Mouse (Mus musculus) cortical plate, adult 2 months (tissue): Measurements from ENCODE around the gene Rmnd5b. TPM values are rescaled to one million over a fixed set of nuclear protein-coding genes. Genes with fewer than 3 reads are reported as not detected.
"Not testable (repeated sequence)": the region's sequence is repeated elsewhere in the genome, so short reads cannot be mapped to it uniquely, and the experiment has no call there.

Source experiments
- H3K27ac ChIP-seq: fragments of 200-500 bp; 2 replicates; pipeline ENCODE4 v1.5.1; 2012; ENCODE audit warnings: low read length, control low read depth, inconsistent platforms; ENCODE audit not compliant: insufficient read depth
- H3K4me1 ChIP-seq: fragments of 200-500 bp; 2 replicates; pipeline ENCODE4 v1.6.1; 2011; ENCODE audit warnings: low read length; ENCODE audit not compliant: control insufficient read depth, insufficient read depth
- H3K4me3 ChIP-seq: fragments of 200-500 bp; 2 replicates; pipeline ENCODE4 v1.5.1; 2011; ENCODE audit warnings: mild to moderate bottlenecking, low read length, control low read depth; ENCODE audit not compliant: insufficient read depth
- CTCF ChIP-seq: fragments of 200-500 bp; IDR thresholded peaks from 2 replicates; pipeline ENCODE4 v1.5.1; 2011; ENCODE audit warnings: mild to moderate bottlenecking, control low read depth, low read length; ENCODE audit not compliant: insufficient read depth; ENCODE audit errors: extremely low read depth
- POLR2A ChIP-seq: fragments of 200-500 bp; IDR thresholded peaks from 2 replicates; pipeline ENCODE4 v1.6.1; 2011; ENCODE audit warnings: mild to moderate bottlenecking, low read length, control low read depth; ENCODE audit not compliant: insufficient read depth; ENCODE audit errors: extremely low read depth
- polyA plus RNA-seq: library from polyadenylated mRNA; depleted of rRNA; stranded (reverse); fragments of >200 nt; gene quantifications from 2 replicates; pipeline ENCODE4 v1.2.3, GENCODE M21; 2012; rRNA removed

Rmnd5b gene
- 80.3 and 81.2 TPM in 2 replicates for polyA plus RNA-seq

DNA sequence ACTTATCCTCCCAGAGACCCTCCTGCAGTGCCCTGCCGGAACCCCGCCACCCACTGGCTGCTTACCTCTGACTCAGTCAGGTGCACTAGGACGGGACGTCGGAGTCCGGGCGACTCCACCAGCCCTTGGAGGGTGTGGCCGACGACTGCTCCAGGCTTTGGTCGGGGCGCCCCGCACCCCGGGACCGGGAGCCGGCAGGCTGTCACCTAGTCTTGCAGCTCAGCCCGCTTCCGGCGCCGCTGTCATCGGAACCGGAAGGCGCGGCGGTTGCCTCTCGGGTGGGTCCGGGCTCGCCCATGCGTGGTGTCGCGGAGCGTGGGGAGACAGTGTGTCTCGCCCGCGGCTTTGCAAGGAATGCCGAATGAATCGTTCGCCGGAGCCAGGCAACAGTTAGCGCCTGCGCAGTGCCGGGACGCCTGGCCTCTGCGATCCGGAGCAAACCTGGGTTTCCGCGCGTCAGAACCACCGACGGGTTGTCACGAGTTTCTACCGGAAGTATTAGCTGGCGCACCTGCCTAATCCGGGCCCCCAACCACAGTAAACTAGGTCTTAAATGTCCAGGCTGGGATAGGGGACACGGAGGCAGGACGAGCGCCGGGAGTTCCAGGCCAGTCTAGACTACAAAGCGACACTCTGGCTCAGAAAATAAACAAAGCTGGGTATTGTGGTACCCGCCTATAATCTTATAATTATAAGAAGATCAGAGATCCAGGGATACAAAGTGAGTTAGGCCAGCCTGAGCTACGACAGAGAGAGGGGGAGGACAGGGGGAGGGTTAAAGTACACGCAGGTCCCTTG is at the start of gene Rmnd5b:
Gene Rmnd5b, minus strand, starts transcription at position 372 of the 798 bp plus-strand sequence.
- Histone ChIP-seq H3K4me3 (peak within 1 kb of the TSS; percentile 72), H3K4me1 (peaks cover 7% of the 10 kb centered on the region), H3K27ac (peak within 1 kb of the TSS; percentile 68)
- TF ChIP-seq POLR2A (peak; percentile 87), CTCF (no peak)

DNA sequence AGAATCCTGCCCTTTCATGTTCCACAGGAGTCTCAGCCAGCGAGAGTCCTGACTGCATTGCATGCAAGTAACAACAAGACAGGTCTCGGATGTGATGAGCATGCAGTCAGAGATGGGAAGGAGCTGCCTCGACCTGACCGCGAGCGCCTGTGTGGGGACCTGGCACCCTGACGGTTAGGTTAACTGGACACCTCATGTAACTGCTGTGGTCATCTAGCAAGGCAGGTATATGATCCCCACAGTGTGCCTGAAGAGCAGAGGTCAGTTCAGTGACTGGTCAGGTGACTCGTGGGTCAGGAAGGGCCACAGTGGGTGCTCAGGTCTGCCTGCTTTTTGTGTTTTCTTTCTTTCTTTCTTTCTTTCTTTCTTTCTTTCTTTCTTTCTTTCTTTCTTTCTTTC is 46.3 kb upstream of the Rmnd5b start:
- Histone ChIP-seq H3K4me1 (no peaks in the 10 kb centered on the region), H3K27ac (no peak overlapping the region)
- TF ChIP-seq POLR2A (no peak), CTCF (no peak)

DNA sequence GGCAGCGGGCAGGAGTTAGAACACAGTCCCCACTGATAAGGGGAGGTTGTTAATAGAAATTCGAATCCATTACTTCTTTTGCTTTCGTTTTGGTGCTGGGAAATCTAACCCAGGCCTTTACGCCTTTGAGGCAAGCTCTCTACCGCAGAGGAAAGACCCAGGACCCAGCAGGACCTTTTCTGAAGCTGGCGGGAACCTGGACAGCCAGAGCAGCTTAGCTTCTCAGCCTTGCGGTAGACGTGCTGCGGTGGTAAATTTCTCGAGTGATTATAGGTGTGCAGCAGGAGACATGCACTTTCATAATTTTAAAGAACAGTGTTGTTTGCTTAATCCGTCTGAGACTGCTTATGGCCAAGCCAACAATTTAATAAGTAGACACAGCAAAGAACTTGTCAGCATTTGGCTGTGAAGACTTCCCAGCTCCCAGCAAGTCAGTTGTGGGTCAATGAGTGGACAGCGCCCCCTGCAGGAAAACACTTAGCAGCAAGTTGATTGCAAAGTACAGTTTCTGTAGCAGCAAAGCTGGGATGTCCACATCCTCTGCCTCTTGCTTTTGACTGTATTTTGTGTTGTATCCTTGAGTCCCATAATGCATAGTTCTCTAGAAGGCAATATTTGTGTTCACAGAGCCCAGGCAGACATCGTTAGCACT is 45.8 kb upstream of the Rmnd5b start:
- Histone ChIP-seq H3K27ac (no peak overlapping the region), H3K4me3 (no peak overlapping the region), H3K4me1 (no peaks in the 10 kb centered on the region)
- TF ChIP-seq CTCF, result peak; percentile 97
- no peak for TF ChIP-seq POLR2A

More for the DNA sequence above, 46.3 kb upstream of the Rmnd5b start:
- no peak overlapping the region for H3K4me3 ChIP-seq

DNA sequence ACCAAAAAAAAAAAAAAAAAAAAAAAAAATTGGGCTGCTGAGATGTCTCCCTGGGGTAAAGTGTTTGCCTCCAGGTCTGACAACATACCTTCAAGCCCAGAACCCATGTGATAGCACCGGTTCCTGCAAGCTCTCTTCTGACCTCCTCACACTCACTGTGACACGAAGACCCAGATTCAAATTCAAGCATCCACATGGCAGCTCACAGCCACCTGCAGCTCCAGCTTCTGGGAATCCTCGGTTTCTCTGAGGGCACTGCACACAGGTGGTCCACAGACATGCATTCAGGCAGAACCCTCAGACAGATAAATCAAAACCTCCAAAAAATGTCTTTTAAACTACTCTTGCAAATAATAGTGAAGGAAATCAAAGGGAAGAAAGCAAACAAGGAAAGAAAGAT is 43.8 kb upstream of the Rmnd5b start:
- TF ChIP-seq POLR2A (no peak), CTCF (no peak)
- H3K4me3 ChIP-seq, result no peak overlapping the region
- no peak overlapping the region for H3K27ac ChIP-seq
- no peaks in the 10 kb centered on the region for H3K4me1 ChIP-seq

DNA sequence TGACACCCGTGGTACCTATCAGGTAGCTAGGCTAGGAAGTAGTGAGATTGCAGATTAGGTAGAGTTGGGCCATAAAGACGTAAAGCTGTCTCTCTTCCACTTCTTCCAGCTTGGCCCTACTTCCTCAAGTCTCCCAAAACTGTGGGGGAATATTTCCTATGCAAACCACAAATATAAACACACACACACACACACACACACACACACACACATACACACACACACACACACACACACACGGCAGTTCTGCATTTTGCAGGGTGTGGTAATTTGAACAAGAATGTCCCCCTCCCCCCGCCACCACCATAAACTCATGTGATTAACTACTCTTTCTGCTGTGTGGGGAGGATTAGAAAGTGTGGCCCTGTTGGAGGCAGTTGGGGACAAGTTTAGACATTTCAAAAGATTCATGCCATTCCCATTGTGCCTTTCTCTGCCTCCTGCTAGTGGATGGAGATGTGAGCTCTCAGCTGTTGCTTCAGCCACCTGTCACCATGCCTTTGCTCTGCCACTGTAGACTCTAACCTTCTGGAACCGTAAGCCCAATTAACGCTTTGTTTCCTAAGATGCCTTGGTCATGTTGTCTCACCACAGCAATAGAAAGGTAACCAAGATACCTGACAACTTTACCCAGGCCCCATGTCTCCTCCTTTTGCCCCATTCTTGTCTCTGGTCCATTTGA is 42.2 kb upstream of the Rmnd5b start:
- no peak overlapping the region for H3K27ac ChIP-seq
- no peak overlapping the region for H3K4me3 ChIP-seq
- TF ChIP-seq CTCF (no peak), POLR2A (no peak)
- no peaks in the 10 kb centered on the region for H3K4me1 ChIP-seq

DNA sequence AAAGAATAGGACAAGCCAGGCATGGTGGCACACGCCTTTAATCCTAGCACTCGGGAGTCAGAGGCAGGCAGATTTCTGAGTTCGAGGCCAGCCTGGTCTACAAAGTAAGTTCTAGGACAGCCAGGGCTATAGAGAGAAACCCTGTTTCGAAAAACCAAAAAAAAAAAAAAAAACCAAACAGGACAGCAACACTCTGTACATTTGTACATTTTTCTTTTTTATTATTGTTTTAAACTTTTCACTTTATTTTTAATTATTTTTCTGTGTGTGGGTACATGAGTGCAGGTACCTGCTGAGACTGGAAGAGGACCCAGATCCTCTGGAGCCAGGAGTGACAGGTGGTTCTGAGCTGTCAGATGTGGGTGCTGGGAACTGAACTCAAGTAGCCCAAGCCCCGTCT is 39.7 kb upstream of the Rmnd5b start:
- Histone ChIP-seq H3K4me1 (no peaks in the 10 kb centered on the region), H3K4me3 (no peak overlapping the region), H3K27ac (no peak overlapping the region)
- no peak for TF ChIP-seq POLR2A
- no peak for TF ChIP-seq CTCF

DNA sequence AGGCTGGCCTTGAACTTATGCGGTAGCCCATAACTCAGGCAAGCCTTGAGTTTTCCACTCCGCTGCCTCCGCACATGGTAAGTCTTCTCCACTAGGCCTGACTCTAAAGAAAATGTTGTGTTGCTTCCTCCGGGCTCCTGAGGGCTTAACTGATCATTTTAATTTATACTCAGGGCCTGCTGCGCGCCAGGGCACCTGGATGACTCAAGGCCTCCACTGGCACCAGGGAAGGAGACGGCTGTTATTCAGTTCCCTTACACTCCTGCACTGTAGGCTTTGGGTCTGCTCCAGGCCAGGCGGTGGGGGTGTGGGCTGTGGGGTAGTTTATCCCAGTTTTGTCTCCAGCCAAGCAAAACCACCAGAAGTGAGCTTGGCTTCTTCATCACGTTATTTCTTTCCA is 37.6 kb upstream of the Rmnd5b start:
- no peak overlapping the region for H3K4me3 ChIP-seq
- no peak for TF ChIP-seq CTCF
- TF ChIP-seq POLR2A, result no peak
- H3K27ac ChIP-seq, result no peak overlapping the region
- H3K4me1 ChIP-seq, result no peaks in the 10 kb centered on the region

DNA sequence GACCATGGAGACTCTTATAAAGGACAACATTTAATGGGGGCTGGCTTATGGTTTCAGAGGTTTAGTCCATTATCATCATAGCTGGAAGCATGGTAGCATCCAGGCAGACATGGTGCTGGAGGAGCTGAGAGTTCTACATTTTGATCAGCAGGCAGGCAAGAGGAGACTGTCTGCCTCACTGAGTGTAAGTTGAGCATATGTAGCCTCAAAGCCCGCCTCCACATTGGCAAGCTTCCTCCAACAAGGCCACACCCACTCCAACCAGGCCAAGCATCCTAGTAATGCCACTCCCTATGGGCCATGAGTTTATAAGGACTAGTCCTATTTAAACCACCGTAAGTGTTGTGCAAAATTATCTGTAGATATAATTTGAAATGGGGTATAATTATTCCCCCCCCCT is 35.7 kb upstream of the Rmnd5b start:
- Histone ChIP-seq H3K4me3 (no peak overlapping the region), H3K27ac (no peak overlapping the region), H3K4me1 (no peaks in the 10 kb centered on the region)
- TF ChIP-seq CTCF (no peak), POLR2A (no peak)

DNA sequence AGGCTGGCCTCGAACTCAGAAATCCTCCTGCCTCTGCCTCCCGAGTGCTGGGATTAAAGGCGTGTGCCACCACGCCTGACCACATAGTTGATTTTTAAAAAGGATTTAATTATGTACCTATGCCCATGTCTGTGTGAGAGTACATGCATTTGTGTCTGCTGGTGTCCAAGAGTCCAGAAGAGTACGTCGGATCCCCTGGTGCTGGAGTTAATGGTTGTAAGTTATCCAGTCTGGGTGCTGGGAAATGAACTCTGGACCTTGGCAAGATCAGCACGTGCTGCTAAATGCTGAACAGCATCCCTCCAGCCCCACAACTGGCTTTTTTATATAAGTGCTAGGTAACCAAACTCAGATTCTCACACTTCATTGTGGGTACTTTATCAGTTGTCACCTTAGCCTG is 35.1 kb upstream of the Rmnd5b start:
- H3K4me1 ChIP-seq, result no peaks in the 10 kb centered on the region
- no peak overlapping the region for H3K4me3 ChIP-seq
- TF ChIP-seq POLR2A (no peak), CTCF (no peak)
- no peak overlapping the region for H3K27ac ChIP-seq

DNA sequence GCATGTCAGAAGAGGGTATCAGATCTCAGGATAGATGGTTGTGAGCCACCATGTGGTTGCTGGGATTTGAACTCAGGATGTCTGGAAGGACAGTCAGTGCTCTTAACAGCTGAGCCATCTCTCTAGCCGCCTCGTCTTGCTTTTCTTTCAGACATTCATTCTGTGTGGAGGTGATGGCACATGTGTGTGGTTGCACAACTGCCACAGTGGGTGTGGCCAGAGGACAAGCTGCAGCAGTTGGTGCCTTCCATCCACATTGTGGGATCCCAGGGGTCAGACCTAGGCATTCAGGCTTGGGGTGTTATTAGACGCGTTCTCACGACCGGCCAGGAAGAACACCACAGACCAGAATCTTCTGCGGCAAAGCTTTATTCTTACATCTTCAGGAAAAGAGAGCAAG is 29.1 kb upstream of the Rmnd5b start:
- H3K4me3 ChIP-seq, H3K4me1 ChIP-seq, H3K27ac ChIP-seq: not testable (repeated sequence)
